Mouse (Mus musculus) urinary bladder, postnatal 4 days (tissue): Measurements from ENCODE around the gene Dnaja1.

Source experiments
- DNase-seq, 2 experiments: peaks; one replicate each; pipeline ENCODE4 v3.0.0; 2021 to 2022; ENCODE audit warnings: low spot score in 2 of 2

The Dnaja1 gene

DNA sequence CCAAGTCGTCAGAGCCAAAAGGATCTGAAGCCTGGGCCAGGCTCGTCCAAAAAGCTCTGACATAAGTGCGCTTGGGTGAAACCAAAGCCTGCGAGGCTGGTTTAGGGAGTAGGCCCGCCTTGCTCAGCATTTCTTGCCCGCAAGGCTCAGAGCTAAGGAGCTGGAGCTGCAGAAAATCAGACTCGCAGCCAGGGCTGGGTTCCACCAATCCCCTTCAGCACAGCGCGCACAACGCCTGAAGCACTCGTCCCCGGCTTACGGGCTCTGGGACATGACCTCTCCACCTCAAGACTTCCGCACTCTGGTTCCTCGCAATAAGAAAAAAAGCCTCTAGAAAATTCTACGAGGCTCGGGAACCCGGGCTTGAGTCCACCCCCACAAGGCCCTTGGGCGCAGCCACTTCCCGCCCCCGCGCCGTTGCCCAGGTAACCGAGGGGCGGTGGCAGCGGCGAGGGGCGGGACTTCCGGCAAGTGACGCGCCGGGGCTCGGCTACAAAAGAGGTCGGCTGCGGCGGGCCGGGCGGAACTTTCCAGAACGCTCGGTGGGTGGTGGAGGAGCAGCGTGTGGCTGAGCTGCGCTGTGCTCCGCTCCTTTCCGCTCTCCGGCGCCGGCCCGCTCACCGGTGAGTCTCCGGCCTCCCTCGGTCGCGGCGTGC is at the start of gene Dnaja1:
Dnaja1 (plus strand) TSS at position 140 of the 656 bp plus-strand sequence.
- DNase-seq = peak; percentile 97 to 99

DNA sequence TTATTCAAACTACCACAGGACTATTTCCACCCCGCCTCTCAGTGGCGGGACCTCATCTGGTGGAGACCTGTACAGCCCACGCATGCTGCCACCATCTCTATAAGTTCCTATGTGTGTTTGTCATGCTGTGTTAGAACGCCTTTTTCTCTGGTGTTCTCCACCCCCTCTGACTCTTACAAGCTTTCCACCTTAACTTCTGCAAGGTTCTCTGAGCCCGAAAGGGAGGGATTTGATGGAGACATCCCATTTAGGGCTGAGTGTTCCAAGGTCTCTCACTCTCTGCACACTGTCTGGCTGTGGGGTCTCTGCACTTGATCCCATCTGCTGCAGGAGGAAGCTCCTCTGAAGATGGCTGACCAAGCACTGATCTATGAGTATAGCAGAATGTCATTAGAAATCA is 48.4 kb upstream of the Dnaja1 start:
- no peak for DNase-seq

DNA sequence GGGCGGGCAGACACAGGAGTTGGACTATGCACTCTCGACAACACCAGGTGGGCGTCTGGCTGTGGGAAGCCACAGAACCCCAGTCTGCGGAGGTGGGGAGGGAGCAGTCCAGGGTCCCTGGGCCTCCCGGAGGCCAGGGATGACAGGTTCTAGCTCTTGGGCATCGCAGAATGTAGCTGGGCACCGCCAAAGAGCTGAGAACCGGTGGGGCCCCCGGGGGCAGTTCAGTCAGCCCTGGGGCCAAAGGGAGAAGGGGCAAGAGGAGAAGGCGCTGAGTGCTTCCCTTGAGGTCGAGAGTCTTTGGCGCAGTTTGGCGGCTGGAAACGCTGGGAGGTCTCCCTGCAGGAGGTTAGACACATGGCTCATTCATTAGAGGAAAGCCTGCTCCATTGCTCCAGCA is 45.6 kb upstream of the Dnaja1 start:
- DNase-seq = no peak

DNA sequence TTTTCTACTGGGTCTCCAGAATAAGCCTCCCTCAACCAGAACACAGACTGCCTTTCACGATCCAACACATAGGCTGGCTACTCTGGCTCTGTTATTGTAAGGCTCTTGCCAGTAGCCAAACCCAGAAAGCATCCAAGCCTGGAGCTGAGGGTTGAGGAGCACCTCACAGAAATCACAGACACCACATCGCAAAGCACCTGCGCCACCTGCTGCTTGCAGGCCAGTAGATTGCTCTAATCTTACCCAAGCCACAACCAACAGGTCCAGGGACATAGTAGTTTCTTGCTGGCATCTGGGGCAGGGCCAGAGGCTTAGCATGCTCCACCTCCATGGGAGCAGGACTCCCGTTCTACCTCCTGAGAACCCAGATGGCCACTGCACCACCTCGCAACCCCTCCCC is 44.8 kb upstream of the Dnaja1 start:
- DNase-seq = no peak

DNA sequence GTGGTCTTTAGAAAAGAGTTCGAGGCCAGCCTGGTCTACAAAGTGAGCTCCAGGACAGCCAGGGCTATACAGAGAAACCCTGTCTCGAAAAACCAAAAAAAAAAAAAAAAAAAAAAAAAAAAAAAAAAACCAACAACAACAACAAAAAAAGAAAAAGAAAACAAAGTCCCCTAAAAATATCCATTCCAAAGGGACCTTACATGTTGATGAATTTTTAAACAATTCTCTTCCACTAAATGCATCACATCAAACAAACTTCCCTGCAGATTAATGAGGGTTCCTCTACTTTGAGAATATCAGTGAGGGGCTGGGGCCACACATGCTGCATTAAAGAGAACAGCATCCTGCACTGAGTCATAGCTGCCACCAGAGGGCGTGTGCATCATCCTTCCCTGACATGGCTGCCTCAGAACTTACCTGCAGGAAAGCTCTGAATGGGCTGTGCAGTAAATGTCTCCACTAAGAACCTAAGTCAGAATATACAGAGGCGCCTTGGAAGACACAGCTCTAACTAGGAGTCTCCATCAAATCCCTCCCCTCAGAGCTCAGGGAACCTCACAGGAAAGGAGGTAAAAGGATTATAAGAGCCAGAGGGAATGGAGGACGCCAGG is 41.6 kb upstream of the Dnaja1 start:
- DNase-seq = no peak

DNA sequence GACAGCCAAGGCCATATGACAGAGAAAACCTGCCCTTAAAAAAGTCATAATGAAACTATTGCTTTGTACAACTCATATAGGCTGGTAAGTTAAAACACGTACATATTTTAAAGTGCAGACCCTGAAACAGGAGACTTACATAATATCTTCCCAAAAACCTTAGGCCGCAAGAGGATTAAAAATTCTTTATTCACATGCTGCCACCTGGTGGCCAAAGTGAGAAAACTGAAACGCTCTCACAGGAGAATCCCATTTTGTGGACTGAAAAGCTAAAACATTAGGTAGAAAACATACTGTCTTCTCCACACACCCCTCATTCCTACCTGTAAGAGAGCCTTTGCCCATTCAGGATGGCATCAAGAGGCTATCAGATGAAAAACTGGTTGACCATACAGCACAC is 40.0 kb upstream of the Dnaja1 start:
- DNase-seq = no peak

DNA sequence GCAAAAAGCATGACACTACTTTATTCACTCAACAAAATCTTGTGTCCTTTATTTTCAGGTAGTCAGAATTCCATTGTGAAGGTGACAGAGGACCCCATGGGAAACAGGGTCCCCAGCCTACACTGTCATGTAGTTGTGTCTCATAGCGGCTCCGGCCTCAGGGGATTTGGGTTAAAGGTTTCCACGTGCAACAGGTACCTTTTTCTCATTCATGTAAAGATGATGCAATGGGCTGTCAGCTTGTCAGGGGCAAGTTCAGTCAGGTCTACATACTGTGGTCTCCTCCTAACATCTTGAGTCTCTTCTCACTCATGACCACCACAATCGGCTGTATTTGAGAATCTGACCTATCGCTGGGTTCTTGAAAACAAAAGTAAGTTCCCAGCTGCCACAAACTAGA is 39.6 kb upstream of the Dnaja1 start:
- DNase-seq = no peak

DNA sequence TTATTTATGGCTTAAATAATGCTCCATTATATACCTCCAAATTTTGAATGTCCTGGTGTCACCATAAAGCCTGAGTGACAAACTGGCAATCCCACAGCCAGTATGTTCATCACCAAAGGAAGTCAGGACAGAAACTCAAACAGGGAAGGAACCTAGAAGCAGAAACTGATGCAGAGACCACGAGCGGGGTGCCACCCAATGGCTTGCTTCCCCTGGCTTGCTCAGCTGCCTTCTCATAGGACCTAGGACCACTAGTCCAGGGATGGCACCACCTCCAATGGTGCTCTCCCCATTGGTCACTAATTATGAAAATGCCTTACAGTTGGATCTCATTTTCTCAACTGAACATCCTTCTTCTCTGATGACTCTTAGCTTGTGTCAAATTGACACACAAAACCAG is 38.6 kb upstream of the Dnaja1 start:
- DNase-seq = no peak

DNA sequence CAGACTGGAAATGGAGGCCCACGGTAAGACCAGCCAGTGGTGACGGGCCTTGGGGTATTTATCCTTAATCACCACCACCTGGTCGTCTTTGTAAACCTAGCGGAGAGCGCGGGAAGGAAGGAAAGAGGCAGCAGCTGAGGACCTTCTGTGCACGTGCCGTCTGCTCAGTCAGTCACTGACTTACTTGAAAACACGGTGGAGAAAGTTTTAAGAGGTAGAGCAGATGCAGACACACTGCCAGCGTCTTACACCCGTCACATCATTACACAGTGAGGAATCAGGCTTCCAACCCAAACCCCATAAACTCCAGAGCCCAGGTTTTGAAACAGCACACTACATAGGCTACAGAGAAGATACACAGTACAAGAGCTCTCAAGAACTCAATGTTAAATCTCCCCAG is 30.9 kb upstream of the Dnaja1 start:
- DNase-seq = no peak

DNA sequence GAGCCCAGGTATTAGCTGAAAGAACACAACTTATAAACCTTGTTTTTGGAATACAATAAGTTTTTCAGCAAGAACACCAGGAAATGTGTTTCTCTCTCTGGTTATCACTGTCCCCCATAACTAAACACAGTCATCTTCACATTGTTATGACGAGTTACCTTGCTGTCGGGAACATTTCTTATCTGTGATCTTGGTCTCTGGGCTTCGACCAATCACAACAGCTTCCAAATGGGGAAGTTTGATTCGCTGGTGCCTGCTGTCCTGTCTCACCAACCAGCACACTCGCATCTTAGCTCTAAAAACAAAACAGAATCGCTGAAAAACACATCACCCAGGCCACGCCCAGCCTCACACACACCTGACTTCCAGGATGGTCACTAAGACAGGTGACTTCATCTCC is 24.9 kb upstream of the Dnaja1 start:
- no peak for DNase-seq

DNA sequence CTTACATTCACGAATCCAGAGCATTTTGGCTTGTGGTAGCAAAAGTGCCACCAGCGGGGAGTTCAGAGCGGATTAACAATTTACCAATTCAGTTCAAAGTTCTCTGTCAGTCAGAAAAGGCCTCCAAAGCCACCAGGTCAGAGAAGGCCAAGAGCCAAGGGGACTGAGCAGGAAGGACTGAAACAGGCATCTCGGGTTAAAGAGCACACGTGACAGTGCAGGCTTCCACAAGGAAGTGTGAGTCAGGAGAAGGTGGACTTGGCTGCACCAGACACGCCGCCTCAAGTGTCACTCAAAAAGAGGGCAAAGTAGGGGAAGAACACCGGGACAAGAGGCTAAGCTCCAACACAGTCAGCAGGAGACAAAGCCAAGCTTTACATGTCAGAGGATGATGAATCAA is 21.7 kb upstream of the Dnaja1 start:
- no peak for DNase-seq

DNA sequence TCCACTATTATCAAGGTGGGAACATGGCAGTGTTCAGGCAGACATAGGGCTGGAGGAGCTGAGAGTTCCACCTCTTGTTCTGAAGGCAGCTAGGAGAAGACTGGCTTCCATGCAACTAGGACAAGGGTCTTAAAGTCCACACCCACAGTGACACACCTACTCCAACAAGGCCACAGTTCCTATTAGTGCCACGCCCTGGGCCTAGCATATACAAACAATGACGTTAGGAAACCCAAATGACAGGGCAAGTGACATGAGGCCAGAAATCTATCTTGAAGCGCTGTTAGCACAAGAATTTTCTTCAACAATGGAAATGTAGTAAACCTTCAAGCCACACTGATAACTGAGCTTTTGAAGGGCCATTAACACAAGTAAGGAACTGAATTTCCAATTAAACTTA is 20.2 kb upstream of the Dnaja1 start:
- no peak for DNase-seq

DNA sequence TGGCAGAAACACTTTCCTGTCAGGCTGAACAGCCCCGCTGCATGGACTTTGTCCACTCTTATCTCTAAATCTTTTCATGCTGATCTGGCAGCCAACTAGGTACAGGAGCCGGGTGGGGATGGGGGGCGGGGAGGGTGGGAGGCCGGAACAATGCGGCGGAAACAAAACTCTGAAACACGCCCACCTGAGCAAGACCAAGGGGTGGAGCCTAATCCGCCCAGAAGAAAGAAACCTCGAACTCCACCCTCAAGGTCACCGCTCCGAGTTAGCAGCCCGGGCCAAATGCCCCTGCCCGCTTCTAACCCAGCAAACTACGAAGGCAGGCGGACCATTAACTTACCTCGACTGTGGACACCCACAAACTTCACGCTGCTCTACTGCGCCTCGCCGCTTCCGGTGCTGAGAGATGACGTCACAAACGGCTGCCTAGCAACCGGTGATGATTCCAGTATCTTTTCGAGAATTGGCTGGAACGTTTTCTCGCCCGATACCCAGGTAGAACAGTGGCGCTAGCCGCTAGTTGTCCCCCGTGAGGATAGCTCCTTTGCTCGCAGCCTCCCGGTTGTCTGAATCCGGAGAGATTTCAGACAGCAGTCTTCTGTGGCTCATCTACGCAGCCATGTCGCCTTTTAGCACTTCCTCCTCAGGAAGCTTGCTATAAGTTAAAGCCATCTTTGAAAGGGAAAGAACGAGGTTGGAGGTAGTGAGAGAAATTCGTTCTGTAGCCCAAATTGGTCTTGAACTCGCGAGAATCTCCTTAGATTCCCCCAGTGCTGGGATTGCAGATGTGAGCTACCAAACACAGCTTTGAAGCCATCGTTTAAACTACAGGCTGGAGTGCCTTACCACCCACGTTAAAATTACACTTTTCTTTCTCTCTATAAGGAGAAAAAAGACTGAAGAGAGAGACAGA is 18.9 kb upstream of the Dnaja1 start, which contains the start of gene Aptx:
Aptx (minus strand) TSS at position 398 of the 913 bp plus-strand sequence.
- peak; percentile 93 to 96 for DNase-seq

DNA sequence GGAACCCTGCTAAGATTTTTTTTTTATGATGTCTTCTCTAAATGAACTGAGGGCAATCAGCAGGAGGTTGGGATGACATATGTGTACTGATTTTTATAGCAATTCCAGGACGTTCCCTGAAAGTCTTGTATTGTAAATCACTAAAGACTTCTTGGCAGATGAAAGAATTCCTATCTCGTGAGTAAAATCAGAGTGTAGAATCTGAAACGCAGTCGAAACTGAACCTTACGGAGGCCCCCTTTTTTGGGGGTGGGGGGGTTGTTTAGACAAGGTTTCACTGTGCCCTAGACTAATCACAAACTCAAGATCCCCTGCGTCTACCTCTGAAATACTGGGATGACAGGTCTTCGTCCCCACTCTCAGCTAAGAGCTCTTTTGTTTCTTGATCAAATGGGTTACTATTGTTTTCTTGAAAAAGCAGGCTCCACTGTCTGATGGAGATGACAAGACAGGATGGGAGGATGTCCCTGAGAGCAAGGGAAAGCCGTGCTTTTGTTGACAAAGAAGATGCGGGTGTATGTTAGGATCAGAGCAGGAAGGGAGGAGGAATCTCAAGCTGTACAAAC is 18.2 kb upstream of the Dnaja1 start:
- no peak for DNase-seq

DNA sequence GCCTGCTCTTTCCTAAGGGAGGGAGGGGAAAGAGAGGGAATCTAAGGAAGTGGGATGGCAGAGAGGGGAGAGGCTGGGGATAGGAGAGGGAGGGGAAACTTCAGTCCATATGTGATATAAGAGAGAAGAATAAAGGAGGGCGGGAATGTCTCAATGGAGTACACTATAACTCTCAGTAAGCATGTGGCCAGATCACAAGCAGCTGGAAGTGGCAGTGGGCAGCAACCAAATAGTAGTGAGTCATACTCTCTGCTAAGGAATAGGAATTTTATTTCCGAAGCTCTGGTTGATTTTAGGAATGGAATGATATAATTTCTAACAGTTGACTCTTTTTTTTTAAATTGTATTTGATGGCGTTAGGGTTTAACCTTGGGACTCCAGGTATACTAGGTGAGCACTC is 4.8 kb upstream of the Dnaja1 start:
- no peak for DNase-seq

DNA sequence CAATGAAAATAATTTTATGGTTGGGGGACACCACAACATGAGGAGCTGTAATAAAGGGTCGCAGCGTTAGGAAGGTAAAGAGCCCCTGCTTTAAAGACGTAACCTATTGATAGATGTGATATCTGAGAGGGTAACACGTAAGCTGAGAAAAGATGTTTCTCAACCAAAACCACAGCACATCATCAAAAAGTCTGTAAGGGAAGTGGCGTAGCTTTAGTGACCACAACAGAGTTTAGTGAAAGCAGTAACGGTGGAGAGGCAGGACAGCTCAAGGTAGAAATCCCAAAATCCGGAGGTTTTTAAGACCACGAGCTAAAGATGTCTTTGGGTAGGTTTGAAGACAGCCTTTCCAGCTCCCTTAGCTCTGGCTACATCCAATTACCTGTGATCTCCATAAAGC is 1.0 kb upstream of the Dnaja1 start:
- no peak for DNase-seq

DNA sequence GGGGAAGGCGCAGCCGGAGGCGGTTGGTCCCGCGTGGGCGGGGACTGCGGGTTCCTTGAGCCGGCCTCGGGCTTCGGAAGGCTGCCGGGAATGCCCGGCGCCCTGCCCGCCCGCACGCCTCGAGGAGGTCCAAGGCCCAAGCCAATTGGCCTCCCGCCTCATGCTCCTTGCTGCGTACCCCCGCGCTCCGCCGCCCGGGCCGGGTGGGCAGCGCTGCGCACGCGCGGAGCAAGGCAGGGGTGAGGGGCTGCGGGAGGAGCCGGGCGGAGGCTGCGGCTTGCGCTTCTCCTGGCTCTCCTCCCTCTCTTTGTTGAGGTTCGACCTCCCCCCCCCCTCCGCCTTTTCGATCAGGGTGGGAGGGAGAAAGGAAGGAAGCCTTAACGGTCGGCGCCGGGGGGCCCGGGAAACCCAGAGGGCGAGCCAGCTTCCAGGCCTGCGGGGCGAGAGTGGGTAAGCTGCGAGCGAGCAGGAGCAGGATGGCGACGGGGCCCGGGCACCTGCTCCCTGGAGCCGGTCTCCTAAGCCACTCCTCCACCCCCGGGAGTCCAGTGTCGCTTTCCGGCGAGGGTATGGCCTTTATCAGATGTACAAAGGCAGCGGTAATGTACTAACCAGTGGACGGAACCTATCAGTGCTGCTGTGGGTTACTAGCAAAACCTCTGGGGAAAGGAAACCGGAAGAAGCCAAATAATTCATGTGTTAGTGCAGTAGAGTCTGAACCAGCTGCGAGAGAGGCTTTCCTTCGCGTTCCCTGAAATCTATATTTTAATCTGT is 924 bp downstream of the Dnaja1 start:
- peak; percentile 73 to 77 for DNase-seq

DNA sequence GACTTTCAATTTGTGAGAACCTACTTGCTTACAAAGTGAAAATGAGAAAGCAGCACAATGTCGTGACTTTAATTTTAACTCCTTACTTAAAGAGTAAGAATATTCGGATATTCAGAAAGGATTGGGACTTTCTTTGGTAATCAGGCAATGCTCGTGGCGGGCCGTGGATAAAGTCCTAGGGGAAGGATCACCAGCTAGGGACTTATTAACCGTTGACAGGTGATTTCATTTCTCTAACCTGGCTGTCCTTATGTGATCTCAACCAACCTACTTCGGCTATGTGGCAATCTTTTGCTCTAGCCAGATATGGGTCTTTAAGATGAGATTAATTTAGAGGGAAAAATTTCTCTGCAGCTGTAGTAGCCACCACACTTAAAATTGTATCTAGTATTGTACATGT is 3.2 kb downstream of the Dnaja1 start:
- DNase-seq = no peak

DNA sequence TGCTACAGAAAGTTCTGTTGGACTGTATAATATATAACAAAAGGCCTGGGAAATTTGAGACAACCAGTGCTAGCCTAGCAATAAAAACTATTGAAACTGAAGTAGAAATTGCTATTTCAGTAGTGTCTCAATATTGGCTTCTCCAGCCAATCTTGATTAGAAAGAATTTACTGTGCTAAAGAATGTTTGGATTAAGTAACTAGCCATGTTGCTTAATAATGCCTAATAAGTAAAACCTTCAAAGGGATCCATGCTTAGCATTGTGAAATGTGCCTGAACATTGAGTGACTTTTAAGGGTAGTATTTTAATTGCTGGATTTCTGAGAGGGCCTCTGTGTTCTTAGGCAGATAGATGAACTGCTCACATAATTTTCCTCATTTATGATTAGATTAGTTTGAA is 3.6 kb downstream of the Dnaja1 start:
- no peak for DNase-seq

DNA sequence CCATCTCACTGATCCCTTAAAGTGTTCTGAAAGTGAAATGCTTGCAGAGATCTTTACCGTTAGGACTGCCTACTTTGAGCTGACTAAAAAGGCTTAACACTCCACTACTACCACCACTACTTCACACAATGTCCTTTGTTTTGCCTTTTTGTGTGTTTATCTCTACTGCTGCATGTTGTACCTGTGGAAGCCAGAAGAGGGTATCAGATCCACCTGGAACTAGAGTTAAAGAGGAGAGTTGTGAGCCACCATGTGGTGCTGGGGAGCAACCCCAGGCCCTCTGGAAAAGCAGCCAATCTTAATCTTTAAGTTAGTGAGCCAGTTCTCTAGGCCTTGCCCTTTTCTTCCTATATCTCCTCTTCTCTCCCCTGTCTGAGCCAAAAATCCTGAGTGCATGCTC is 5.3 kb downstream of the Dnaja1 start:
- no peak for DNase-seq

DNA sequence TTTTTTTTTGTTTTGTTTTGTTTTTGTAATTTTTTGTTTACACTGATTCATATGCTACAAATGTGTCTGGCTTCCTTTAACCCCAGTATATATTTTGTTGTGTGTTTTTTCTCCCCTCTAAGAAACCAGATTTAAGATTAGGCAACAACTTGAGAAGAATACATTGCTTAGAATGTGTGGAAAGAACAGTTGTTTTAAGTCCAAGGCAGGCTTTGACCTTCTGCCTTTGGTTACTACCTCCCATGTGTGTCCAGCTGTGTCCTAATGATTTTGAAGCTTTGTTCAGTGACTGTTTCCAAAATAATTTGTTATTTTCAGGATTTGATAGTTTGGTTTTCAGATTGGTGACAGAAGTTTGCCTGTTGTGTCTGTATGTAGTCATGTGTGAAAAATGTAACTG is 9.3 kb downstream of the Dnaja1 start:
- no peak for DNase-seq

DNA sequence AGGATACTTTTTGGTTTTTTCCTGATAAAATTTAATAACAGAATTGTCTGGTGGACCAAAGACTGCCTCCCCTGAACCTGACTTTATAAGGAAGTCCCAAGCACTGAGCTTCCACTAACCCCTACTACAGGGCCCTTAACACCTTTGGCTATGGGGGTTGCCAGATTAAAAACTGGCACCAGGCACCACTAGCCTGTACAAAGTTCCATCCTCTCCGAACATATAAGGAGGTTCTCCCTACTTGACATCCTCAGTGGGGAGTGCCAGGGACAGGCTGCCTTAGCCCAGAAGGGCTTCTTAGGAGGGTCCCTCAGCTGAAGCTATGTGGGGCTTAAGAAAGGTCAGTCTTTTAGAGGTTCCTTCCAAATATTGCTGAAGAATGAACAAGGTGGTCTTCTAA is 13.4 kb downstream of the Dnaja1 start:
- no peak for DNase-seq
